Mouse (Mus musculus) retina, postnatal 7 days (tissue): Measurements from ENCODE around the gene Wdr18.
"Not testable (repeated sequence)": the region's sequence is repeated elsewhere in the genome, so short reads cannot be mapped to it uniquely, and the experiment has no call there.

ENCODE experiments used
- DNase-seq: peaks from one replicate; pipeline ENCODE4 v3.0.0-alpha.2; 2012; ENCODE audit warnings: low read depth, low spot score

Gene Wdr18

GRCm38 (mm10) chr10:79946752-79947322, 13.1 kb upstream of the Wdr18 start:
- DNase-seq: no peak

- DNase-seq: no peak
Measured at GRCm38 (mm10) chr10:79947502-79947901, 12.4 kb upstream of the Wdr18 start.

GRCm38 (mm10) chr10:79949873-79950272, 10.1 kb upstream of the Wdr18 start:
- no peak for DNase-seq

- DNase-seq: no peak
Measured at GRCm38 (mm10) chr10:79950661-79951060, 9.3 kb upstream of the Wdr18 start.

GRCm38 (mm10) chr10:79953946-79954345, 6.0 kb upstream of the Wdr18 start:
- DNase-seq: no peak

- no peak for DNase-seq
Measured at GRCm38 (mm10) chr10:79955691-79956090, 4.3 kb upstream of the Wdr18 start.

- no peak for DNase-seq
Measured at GRCm38 (mm10) chr10:79956643-79957154, 3.3 kb upstream of the Wdr18 start.

- DNase-seq: peak; percentile 68
Measured at GRCm38 (mm10) chr10:79958140-79958816, 1.7 kb upstream of the Wdr18 start.

- DNase-seq: not testable (repeated sequence)
Measured at GRCm38 (mm10) chr10:79959412-79959811, 540 bp upstream of the Wdr18 start.

GRCm38 (mm10) chr10:79960671-79961294, 831 bp downstream of the Wdr18 start:
- DNase-seq: no peak

GRCm38 (mm10) chr10:79964727-79965126, 4.8 kb downstream of the Wdr18 start:
- DNase-seq: no peak

GRCm38 (mm10) chr10:79965325-79965724, 5.4 kb downstream of the Wdr18 start:
- no peak for DNase-seq

GRCm38 (mm10) chr10:79966886-79967400, 7.0 kb downstream of the Wdr18 start:
- no peak for DNase-seq

- DNase-seq: no peak
Measured at GRCm38 (mm10) chr10:79968181-79968580, 8.2 kb downstream of the Wdr18 start.

GRCm38 (mm10) chr10:79969124-79969568, 9.2 kb downstream of the Wdr18 start:
- DNase-seq: no peak

GRCm38 (mm10) chr10:79970415-79971182, 10.6 kb downstream of the Wdr18 start, which contains the start of gene Grin3b:
Gene Grin3b (plus strand): TSS chr10:79970715.
- DNase-seq: no peak

- DNase-seq: no peak
Measured at GRCm38 (mm10) chr10:79971183-79971497, 11.2 kb downstream of the Wdr18 start.

GRCm38 (mm10) chr10:79972831-79973230, 12.9 kb downstream of the Wdr18 start:
- DNase-seq: no peak

- no peak for DNase-seq
Measured at GRCm38 (mm10) chr10:79974087-79974486, 14.1 kb downstream of the Wdr18 start.

GRCm38 (mm10) chr10:79974668-79975067, 14.7 kb downstream of the Wdr18 start:
- DNase-seq: no peak

- DNase-seq: no peak
Measured at GRCm38 (mm10) chr10:79976071-79976721, 16.2 kb downstream of the Wdr18 start.
